In genomic region chr16:23476598-23476997, GRCm38 (mm10) we compare ENCODE assay signal across 34 mouse cellular contexts. TPM values are rescaled to one million over a fixed set of nuclear protein-coding genes. Genes with fewer than 3 reads are reported as not detected.
"Had no signal": no experiment of that assay in that cellular context is flagged by ENCODE, and none has a peak within 500 bp of the region (broad histone marks: within the 10 kb centered on the region; RNA-seq: fewer than 3 reads in every experiment).

No protein-coding gene starts in this region.

- H3K36me3 ChIP-seq: heart, embryonic 10.5 days; heart, embryonic 12.5 days; hindbrain, embryonic 10.5 days; hindbrain, embryonic 12.5 days; hindbrain, embryonic 15.5 days; kidney, embryonic 15.5 days; limb, embryonic 13.5 days; limb, embryonic 15.5 days had no signal

- H3K9me3 ChIP-seq: heart, embryonic 10.5 days; heart, embryonic 12.5 days; hindbrain, embryonic 10.5 days; hindbrain, embryonic 12.5 days; hindbrain, embryonic 15.5 days; kidney, embryonic 15.5 days; limb, embryonic 13.5 days; limb, embryonic 15.5 days had no signal

- H3K4me2 ChIP-seq: heart, embryonic 12.5 days; hindbrain, embryonic 12.5 days; hindbrain, embryonic 15.5 days; kidney, embryonic 15.5 days; limb, embryonic 13.5 days; limb, embryonic 15.5 days; liver, embryonic 11.5 days had no signal

- ATAC-seq: hindbrain, postnatal 0 days; intestine, embryonic 16.5 days had no signal

- H3K4me1 ChIP-seq: heart, embryonic 10.5 days; heart, embryonic 12.5 days; hindbrain, embryonic 10.5 days; hindbrain, embryonic 12.5 days; hindbrain, embryonic 15.5 days; kidney, embryonic 15.5 days; limb, embryonic 13.5 days; limb, embryonic 15.5 days had no signal

- H3K4me3 ChIP-seq: heart, embryonic 10.5 days; heart, embryonic 12.5 days; hindbrain, embryonic 10.5 days; hindbrain, embryonic 12.5 days; hindbrain, embryonic 15.5 days; kidney, embryonic 15.5 days; limb, embryonic 13.5 days; limb, embryonic 15.5 days had no signal

- H3K9ac ChIP-seq: heart, embryonic 12.5 days; hindbrain, embryonic 12.5 days; hindbrain, embryonic 15.5 days; kidney, embryonic 15.5 days; limb, embryonic 13.5 days; limb, embryonic 15.5 days; liver, embryonic 14.5 days had no signal

- DNase-seq: gastrocnemius, postnatal 14 days; gastrocnemius, postnatal 36 days; heart, adult 18-20 months; heart, postnatal 10 days; kidney, adult 11 months; kidney, adult 2 months; kidney, adult 9 months; kidney, postnatal 14 days; kidney, postnatal 36 days; layer of hippocampus, adult 9-11 months; layer of hippocampus, postnatal 36 days; left cerebral cortex, postnatal 4 days had no signal

- H3K27ac ChIP-seq: heart, embryonic 10.5 days; hindbrain, embryonic 10.5 days; hindbrain, embryonic 12.5 days; hindbrain, embryonic 15.5 days; hindbrain, postnatal 0 days; kidney, embryonic 15.5 days; kidney, postnatal 0 days; limb, embryonic 13.5 days; limb, embryonic 15.5 days; liver, embryonic 14.5 days had no signal

- H3K27me3 ChIP-seq: heart, embryonic 12.5 days; hindbrain, embryonic 12.5 days; hindbrain, embryonic 15.5 days; kidney, embryonic 15.5 days; limb, embryonic 13.5 days; limb, embryonic 15.5 days had no signal

RNA-seq across cellular contexts. Expression of gene Rtp1, which starts 47.7 kb away (rescaled TPM):
- total RNA-seq: gastrocnemius, adult 18-20 months; gastrocnemius, adult 8-10 months; gastrocnemius, postnatal 14 days; gastrocnemius, postnatal 36 days; heart, adult 18-20 months; heart, adult 8-10 months; heart, postnatal 10 days; heart, postnatal 25 days had no signal
- polyA plus RNA-seq: heart, embryonic 10.5 days; heart, embryonic 12.5 days; heart, embryonic 14.5 days; heart, embryonic 16.5 days; hindbrain, embryonic 10.5 days; hindbrain, embryonic 12.5 days; intestine, embryonic 14.5 days; intestine, embryonic 16.5 days; kidney, embryonic 15.5 days; kidney, postnatal 0 days; large intestine, adult 2 months; limb, embryonic 11.5 days; limb, embryonic 13.5 days; limb, embryonic 15.5 days; liver, embryonic 11.5 days; liver, embryonic 14.5 days had no signal
